Mouse (Mus musculus): ENCODE data around the gene Umad1. TPM values are rescaled to one million over a fixed set of nuclear protein-coding genes. Genes with fewer than 3 reads are reported as not detected.

Gene Umad1
- polyA plus RNA-seq, 1 experiment from 2014 or later, result 23.2 TPM

DNA sequence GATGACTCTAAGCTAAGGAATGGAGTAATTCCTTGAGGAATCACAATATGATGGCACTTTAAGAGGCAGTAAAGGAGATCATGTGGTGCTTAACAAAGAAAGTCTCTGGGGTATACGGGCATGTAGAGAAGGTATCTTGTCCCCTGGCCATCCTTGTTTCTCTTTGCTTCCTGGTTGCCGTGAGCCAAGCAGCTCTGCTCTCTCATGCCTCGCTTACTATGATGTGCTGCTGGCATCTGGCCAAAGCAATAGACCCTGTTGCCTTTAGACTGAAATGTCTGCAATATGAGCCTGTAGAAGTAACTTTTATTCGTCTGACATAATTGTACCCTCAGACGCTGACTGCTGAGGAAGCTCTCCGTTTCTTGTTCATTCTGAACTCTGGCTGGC is 238.8 kb downstream of the Umad1 start:
- Histone ChIP-seq H3K36me3 (no peaks in the 10 kb centered on the region), H3K4me1 (replicated peaks) (peaks cover 7% of the 10 kb centered on the region; the same call in 1 of the 2 replicates), H3K9me3 (replicated peaks) (no peaks in the 10 kb centered on the region; the same call in 1 of the 2 replicates), H3K4me3 (no peak overlapping the region), H3K27me3 (no peaks in the 10 kb centered on the region), H3K9ac (no peak overlapping the region), H3K27ac (no peak overlapping the region), H3K4me2 (no peak overlapping the region)
- ATAC-seq (replicated peaks; ENCODE audit: insufficient number of reproducible peaks, insufficient read depth, low FRiP score, low read depth), result no peak
- 59% methylated on average over 6 of the region's 6 CpGs for WGBS

DNA sequence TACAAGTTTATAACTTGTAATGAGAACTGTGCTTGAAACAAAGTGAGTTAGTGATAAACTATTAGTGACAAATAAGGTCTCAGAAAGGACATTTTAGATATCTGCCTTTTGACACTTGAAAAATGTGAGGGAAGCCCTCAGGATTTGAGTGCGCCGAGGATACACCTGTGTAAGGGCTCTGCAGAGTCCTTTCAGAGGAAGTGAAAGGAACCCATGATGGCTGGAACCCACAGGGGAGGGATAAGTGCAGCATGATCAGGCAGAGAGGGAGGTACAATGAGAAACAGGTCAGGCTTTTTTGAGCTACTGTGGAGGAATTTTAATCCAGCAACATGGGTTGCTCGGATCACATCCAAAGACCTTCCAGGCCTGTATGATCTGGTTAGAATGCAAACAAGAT is 239.9 kb downstream of the Umad1 start:
- Histone ChIP-seq H3K4me1 (replicated peaks) (peaks cover 7% of the 10 kb centered on the region; the same call in 1 of the 2 replicates), H3K9ac (no peak overlapping the region), H3K4me3 (no peak overlapping the region), H3K9me3 (replicated peaks) (no peaks in the 10 kb centered on the region; the same call in 1 of the 2 replicates), H3K4me2 (no peak overlapping the region), H3K27ac (no peak overlapping the region), H3K36me3 (no peaks in the 10 kb centered on the region), H3K27me3 (no peaks in the 10 kb centered on the region)
- ATAC-seq (replicated peaks; ENCODE audit: insufficient number of reproducible peaks, insufficient read depth, low FRiP score, low read depth), result no peak
- 85% methylated on average over 3 of the region's 3 CpGs for WGBS

DNA sequence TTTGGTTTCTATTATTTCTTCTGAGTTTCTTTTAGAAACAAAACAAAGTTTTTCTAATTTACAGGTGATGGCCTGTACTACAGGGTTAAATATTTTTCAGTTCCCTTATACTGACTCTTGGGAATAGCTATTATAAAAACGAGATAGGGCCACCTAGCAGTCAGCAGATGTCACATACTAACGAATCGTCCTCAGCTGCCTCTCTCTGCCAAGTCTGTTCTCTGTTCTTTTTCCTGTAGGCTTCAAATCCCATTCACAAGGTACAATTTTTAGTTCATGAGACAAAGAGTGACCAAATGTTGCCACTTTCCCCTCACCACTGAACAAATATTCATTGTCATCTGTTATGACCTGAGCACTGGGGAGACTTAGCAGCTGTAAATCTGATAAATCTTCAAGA is 244.9 kb downstream of the Umad1 start:
- no peaks in the 10 kb centered on the region for H3K27me3 ChIP-seq
- H3K9me3 ChIP-seq (replicated peaks), result no peaks in the 10 kb centered on the region
- ATAC-seq (replicated peaks; ENCODE audit: insufficient number of reproducible peaks, insufficient read depth, low FRiP score, low read depth), result no peak
- no peak overlapping the region for H3K9ac ChIP-seq
- 16% methylated on average over 3 of the region's 3 CpGs for WGBS
- no peak overlapping the region for H3K4me2 ChIP-seq
- H3K4me3 ChIP-seq, result no peak overlapping the region
- H3K4me1 ChIP-seq (replicated peaks), result 0 out of 2 replicates have a peak, but pooled peaks cover 4% of the 10 kb centered on the region
- no peak overlapping the region for H3K27ac ChIP-seq
- no peaks in the 10 kb centered on the region for H3K36me3 ChIP-seq

DNA sequence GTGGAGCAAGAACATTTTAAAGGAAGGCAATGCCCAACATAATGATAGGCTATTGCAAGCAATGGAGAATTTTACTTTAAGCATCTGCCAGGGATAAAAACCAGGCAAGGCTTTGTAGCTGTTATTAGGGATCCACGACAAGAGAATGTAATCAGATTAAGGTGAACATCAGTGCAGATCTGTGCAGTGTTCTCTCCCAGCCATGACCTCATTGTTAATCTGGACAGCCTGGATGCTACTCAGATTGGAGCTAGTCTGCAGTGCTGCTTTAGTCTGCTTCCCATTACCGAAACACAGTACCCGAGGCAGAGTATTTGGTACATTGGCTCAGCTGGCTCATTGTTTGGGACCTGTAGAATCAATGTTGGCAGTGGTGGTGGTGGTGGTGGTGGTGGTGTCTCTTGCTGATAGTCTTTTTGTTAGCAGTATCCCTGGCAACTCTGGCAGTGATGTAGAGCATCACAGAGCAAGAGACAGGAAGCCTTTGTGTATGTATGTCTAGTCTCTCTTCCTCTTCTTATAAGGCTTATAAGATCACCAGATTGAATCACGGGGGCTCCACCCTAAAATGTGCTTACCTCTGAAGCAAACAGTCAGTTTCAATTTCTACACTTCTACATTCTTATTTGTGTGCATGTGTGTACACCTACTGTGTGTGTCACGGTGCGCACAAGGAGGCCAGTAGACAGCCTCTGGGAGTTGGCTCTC is 245.6 kb downstream of the Umad1 start:
- Histone ChIP-seq H3K4me1 (replicated peaks) (0 out of 2 replicates have a peak, but pooled peaks cover 4% of the 10 kb centered on the region), H3K27ac (no peak overlapping the region), H3K9me3 (replicated peaks) (no peaks in the 10 kb centered on the region), H3K27me3 (no peaks in the 10 kb centered on the region), H3K4me2 (no peak overlapping the region), H3K4me3 (no peak overlapping the region), H3K36me3 (no peaks in the 10 kb centered on the region), H3K9ac (no peak overlapping the region)
- WGBS, result 78% methylated on average over 6 of the region's 6 CpGs
- ATAC-seq (replicated peaks; ENCODE audit: insufficient number of reproducible peaks, insufficient read depth, low FRiP score, low read depth), result no peak

DNA sequence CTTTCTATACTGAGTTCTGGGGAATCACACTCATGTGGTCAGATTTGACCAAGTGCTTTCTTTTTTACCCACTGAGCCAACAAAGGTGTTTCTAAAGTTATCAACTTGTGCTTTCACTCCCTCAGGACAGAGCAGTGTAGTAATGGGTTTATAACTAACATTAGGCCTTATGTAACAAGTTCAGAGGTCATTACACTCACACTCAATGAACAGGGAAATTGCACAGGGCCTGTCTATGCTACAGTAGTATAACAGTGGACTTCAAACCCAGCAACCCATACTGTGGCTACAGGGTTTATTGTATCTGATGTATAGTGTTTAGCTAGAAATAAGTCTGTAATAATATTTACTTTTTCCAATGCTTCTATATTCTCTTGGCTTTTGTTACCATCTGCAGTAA is 247.5 kb downstream of the Umad1 start:
- Histone ChIP-seq H3K27ac (no peak overlapping the region), H3K36me3 (no peaks in the 10 kb centered on the region), H3K4me2 (no peak overlapping the region), H3K4me1 (replicated peaks) (peaks cover 13% of the 10 kb centered on the region), H3K9ac (no peak overlapping the region), H3K27me3 (no peaks in the 10 kb centered on the region), H3K4me3 (no peak overlapping the region), H3K9me3 (replicated peaks) (no peaks in the 10 kb centered on the region)
- ATAC-seq (replicated peaks; ENCODE audit: insufficient number of reproducible peaks, insufficient read depth, low FRiP score, low read depth), result no peak

Other genes starting within 250 kb of the Umad1 start
- 0.19 and 0.34 TPM in 2 replicates for gene Col28a1, start 66.7 kb upstream of the Umad1 start, polyA plus RNA-seq (2015; fragmentation: Nextera tagmentation; extraction: Ambion mirVana)
- gene Mios, start 50.1 kb upstream of the Umad1 start, polyA plus RNA-seq (2015; fragmentation: Nextera tagmentation; extraction: Ambion mirVana), result 15.6 and 17.0 TPM in 2 replicates
- gene Rpa3, start 115 bp upstream of the Umad1 start, polyA plus RNA-seq (2015; fragmentation: Nextera tagmentation; extraction: Ambion mirVana), result 83.1 and 109 TPM in 2 replicates
- 5.1 and 5.5 TPM in 2 replicates for gene Gm45062, start 162 bp downstream of the Umad1 start, polyA plus RNA-seq (2015; fragmentation: Nextera tagmentation; extraction: Ambion mirVana)